Mouse (Mus musculus) lung, embryonic 16.5 days (tissue): ENCODE measurements around the gene Pip4k2b. TPM values are rescaled to one million over a fixed set of nuclear protein-coding genes. Genes with fewer than 3 reads are reported as not detected.

ENCODE experiments used
- microRNA-seq: library from miRNA; unstranded; fragments of <30 nt; microRNA quantifications from one replicate; pipeline ENCODE4, GENCODE M21; 2016
- polyA plus RNA-seq: library from polyadenylated mRNA; unstranded; fragments of >200 nt; fragmentation: Nextera tagmentation; extraction: Ambion mirVana; gene quantifications from 2 replicates; pipeline ENCODE4 v1.2.1, GENCODE M21; 2015

The Pip4k2b gene
- polyA plus RNA-seq, 1 experiment from 2014 or later = 1.3 TPM

Small RNA genes within 50 kb of the gene (microRNA-seq; reads per million reads assigned to microRNA genes)
- gene Mir6927 = 0.99 reads per million
- not detected for gene Mir8102

Other genes with a start within 250 kb of the Pip4k2b start
- 0.74 and 0.87 TPM in 2 replicates for gene 4933428G20Rik, start 244.4 kb downstream of the Pip4k2b start, polyA plus RNA-seq
- gene Srcin1, start 168.5 kb downstream of the Pip4k2b start, polyA plus RNA-seq = 0.70 and 0.83 TPM in 2 replicates
- 1.1 and 2.1 TPM in 2 replicates for gene Epop, start 115.0 kb downstream of the Pip4k2b start, polyA plus RNA-seq
- gene Mllt6, start 81.3 kb downstream of the Pip4k2b start, polyA plus RNA-seq = 3.4 and 4.0 TPM in 2 replicates
- gene Cisd3, start 58.9 kb downstream of the Pip4k2b start, polyA plus RNA-seq = 57.5 and 66.6 TPM in 2 replicates
- 16.2 and 16.5 TPM in 2 replicates for gene Pcgf2, start 44.2 kb downstream of the Pip4k2b start, polyA plus RNA-seq
- gene Psmb3, start 41.3 kb downstream of the Pip4k2b start, polyA plus RNA-seq = 430 and 457 TPM in 2 replicates
- 16.1 and 18.5 TPM in 2 replicates for gene Cwc25, start 21.9 kb upstream of the Pip4k2b start, polyA plus RNA-seq
- 0.35 TPM in 1 of 2 replicates, not detected in the other for gene 1700001P01Rik, start 31.2 kb upstream of the Pip4k2b start, polyA plus RNA-seq
- gene Rpl23, start 37.7 kb upstream of the Pip4k2b start, polyA plus RNA-seq = 495 and 578 TPM in 2 replicates
- gene Lasp1, start 54.3 kb upstream of the Pip4k2b start, polyA plus RNA-seq = 163 and 167 TPM in 2 replicates
- 3.1 and 3.4 TPM in 2 replicates for gene B230217C12Rik, start 96.1 kb upstream of the Pip4k2b start, polyA plus RNA-seq
- gene Fbxo47, start 139.4 kb upstream of the Pip4k2b start, polyA plus RNA-seq = 0.36 and 0.65 TPM in 2 replicates
- 1.4 and 1.6 TPM in 2 replicates for gene Plxdc1, start 241.7 kb upstream of the Pip4k2b start, polyA plus RNA-seq